Mouse (Mus musculus) central nervous system, embryonic 14 days (tissue): ENCODE data around the gene Dhx34. TPM values are rescaled to one million over a fixed set of nuclear protein-coding genes. Genes with fewer than 3 reads are reported as not detected.

Experiments
- polyA plus RNA-seq: library from polyadenylated mRNA; depleted of rRNA; stranded (reverse); fragments of >200 nt; gene quantifications from 2 replicates; pipeline ENCODE4 v1.2.3, GENCODE M21; 2012; rRNA removed

The Dhx34 gene
- polyA plus RNA-seq = 16.8 and 17.2 TPM in 2 replicates

DNA sequence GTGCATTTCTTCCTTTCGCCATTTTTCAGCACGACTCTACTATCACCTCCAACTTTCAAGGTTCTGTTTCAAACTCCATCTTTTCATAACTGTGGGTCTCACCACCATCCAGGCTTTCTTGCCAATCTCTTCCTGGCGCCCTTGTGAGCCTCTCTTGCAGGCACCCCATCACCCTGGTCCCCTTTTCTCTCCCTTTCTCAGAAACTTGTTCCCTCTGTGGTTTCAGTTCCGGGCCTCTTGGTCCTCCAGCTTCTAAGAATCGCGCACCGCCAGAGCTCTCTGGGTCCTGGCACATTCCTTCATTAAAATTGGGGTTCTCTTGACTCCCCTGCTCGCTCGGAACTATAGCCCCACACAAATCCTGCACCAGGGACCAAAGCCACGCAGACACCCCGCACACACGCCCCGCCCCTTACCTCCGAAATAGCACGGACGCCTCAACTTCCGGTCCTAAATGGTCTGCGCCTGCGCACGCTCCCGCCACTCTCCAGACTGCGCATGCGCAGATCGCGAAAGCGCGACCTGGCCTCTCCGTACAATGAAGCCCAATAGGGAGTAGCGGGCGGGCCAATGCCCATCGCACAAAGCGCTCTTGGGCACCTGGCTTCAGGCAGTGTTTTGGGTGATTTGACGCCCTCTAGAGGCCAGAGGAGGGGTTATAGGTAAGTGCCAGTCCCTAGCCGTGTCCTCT, at the start of gene Dhx34:
Gene Dhx34 (minus strand): TSS at position 456 of the 691 bp plus-strand sequence.

GRCm38 (mm10) chr7:16259110-16259590, 37.3 kb upstream of the Dhx34 start, which contains the start of gene C5ar1:
TSS of gene C5ar1 (minus strand) at chr7:16259540.

DNA sequence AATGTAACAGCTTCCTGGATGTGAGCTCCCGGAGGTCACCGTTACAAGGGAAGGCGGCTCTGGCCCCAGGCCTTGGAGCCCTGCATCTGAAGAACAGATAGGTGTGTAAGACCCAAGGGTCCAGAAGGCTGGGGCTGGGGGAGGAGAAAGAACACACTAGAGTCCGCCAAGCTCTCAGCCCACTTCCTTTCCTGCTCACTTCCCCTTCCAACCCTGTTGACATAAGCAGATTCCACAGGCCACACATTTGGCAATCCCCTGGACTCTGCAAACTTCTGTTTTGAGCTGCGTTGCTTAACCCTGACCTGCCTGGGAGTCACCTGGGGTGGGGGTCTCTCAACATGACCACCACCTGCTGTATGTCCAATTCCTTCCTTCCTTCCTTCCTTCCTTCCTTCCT, 22.2 kb upstream of the Dhx34 start, which contains the start of gene C5ar2:
Gene C5ar2 (minus strand): TSS at position 88 of the 400 bp plus-strand sequence.

GRCm38 (mm10) chr7:16174597-16175541, 47.0 kb downstream of the Dhx34 start, which contains the start of gene Meis3:
TSS of gene Meis3 (plus strand) at chr7:16175090.

Other genes with a start within 250 kb of the Dhx34 start
- 17.0 and 19.5 TPM in 2 replicates for gene Bicra, start 174.1 kb downstream of the Dhx34 start, polyA plus RNA-seq
- gene Zfp541, start 160.2 kb downstream of the Dhx34 start, polyA plus RNA-seq = 0.11 and 0.13 TPM in 2 replicates
- 164 and 176 TPM in 2 replicates for gene Napa, start 123.6 kb downstream of the Dhx34 start, polyA plus RNA-seq
- gene Kptn, start 102.1 kb downstream of the Dhx34 start, polyA plus RNA-seq = 38.6 and 42.9 TPM in 2 replicates
- 24.7 and 26.2 TPM in 2 replicates for gene Slc8a2, start 92.2 kb downstream of the Dhx34 start, polyA plus RNA-seq
- 189 and 199 TPM in 2 replicates for gene Meis3, start 46.9 kb downstream of the Dhx34 start, polyA plus RNA-seq
- gene C5ar2, start 22.1 kb upstream of the Dhx34 start, polyA plus RNA-seq = 0.05 and 0.08 TPM in 2 replicates
- gene C5ar1, start 37.5 kb upstream of the Dhx34 start, polyA plus RNA-seq = 2.7 and 3.3 TPM in 2 replicates
- gene Inafm1, start 51.6 kb upstream of the Dhx34 start, polyA plus RNA-seq = 42.2 and 54.9 TPM in 2 replicates
- 65.9 and 81.5 TPM in 2 replicates for gene Ccdc9, start 64.8 kb upstream of the Dhx34 start, polyA plus RNA-seq
- 22.1 TPM in 2 replicates for gene Bbc3, start 86.4 kb upstream of the Dhx34 start, polyA plus RNA-seq
- 174 and 178 TPM in 2 replicates for gene Sae1, start 165.8 kb upstream of the Dhx34 start, polyA plus RNA-seq
- 59.9 and 65.2 TPM in 2 replicates for gene Zc3h4, start 178.9 kb upstream of the Dhx34 start, polyA plus RNA-seq
- 46.0 and 51.3 TPM in 2 replicates for gene Tmem160, start 230.7 kb upstream of the Dhx34 start, polyA plus RNA-seq